Mouse (Mus musculus) right cerebral cortex, postnatal 10 days (tissue): ENCODE results near the gene Rgs7.
A peak's percentile ranks its signal among the peaks of the same experiment; 100 is the strongest.

Source experiments
- DNase-seq, 2 experiments: peaks; one replicate each; pipeline ENCODE4 v3.0.0; 2021; ENCODE audit warnings: low spot score in 2 of 2

The Rgs7 gene

GRCm38 (mm10) chr1:175431356-175432053 lies 60.8 kb downstream of the Rgs7 start:
- DNase-seq, result no peak

- DNase-seq, result no peak
Observed at GRCm38 (mm10) chr1:175427112-175427511, 65.2 kb downstream of the Rgs7 start.

- no peak for DNase-seq
Observed at GRCm38 (mm10) chr1:175426393-175426792, 65.9 kb downstream of the Rgs7 start.

GRCm38 (mm10) chr1:175420883-175421282 lies 71.4 kb downstream of the Rgs7 start:
- peak; percentile 45 to 72 for DNase-seq

GRCm38 (mm10) chr1:175415728-175416127 lies 76.6 kb downstream of the Rgs7 start:
- DNase-seq, result peak in 1 of 2 experiments; percentile 5

GRCm38 (mm10) chr1:175410399-175410798 lies 81.9 kb downstream of the Rgs7 start:
- DNase-seq, result no peak

GRCm38 (mm10) chr1:175391894-175392293 lies 100.4 kb downstream of the Rgs7 start:
- no peak for DNase-seq

- DNase-seq, result peak in 1 of 2 experiments; percentile 48
Observed at GRCm38 (mm10) chr1:175389250-175389649, 103.0 kb downstream of the Rgs7 start.

- DNase-seq, result peak in 1 of 2 experiments; percentile 66
Observed at GRCm38 (mm10) chr1:175385581-175386235, 106.6 kb downstream of the Rgs7 start.

GRCm38 (mm10) chr1:175372571-175372970 lies 119.7 kb downstream of the Rgs7 start:
- DNase-seq, result no peak

- DNase-seq, result no peak
Observed at GRCm38 (mm10) chr1:175368062-175368461, 124.2 kb downstream of the Rgs7 start.

- no peak for DNase-seq
Observed at GRCm38 (mm10) chr1:175363606-175364005, 128.7 kb downstream of the Rgs7 start.

- peak; percentile 51 to 73 for DNase-seq
Observed at GRCm38 (mm10) chr1:175359411-175360366, 132.6 kb downstream of the Rgs7 start.

- peak in 1 of 2 experiments; percentile 17 for DNase-seq
Observed at GRCm38 (mm10) chr1:175352921-175353320, 139.4 kb downstream of the Rgs7 start.

- no peak for DNase-seq
Observed at GRCm38 (mm10) chr1:175346162-175346561, 146.1 kb downstream of the Rgs7 start.

GRCm38 (mm10) chr1:175336191-175336590 lies 156.1 kb downstream of the Rgs7 start:
- DNase-seq, result peak in 1 of 2 experiments; percentile 3

GRCm38 (mm10) chr1:175333041-175333854 lies 159.1 kb downstream of the Rgs7 start:
- no peak for DNase-seq

- DNase-seq, result no peak
Observed at GRCm38 (mm10) chr1:175329934-175330471, 162.3 kb downstream of the Rgs7 start.

- peak in 1 of 2 experiments; percentile 7 for DNase-seq
Observed at GRCm38 (mm10) chr1:175322781-175323180, 169.5 kb downstream of the Rgs7 start.

GRCm38 (mm10) chr1:175319205-175319604 lies 173.1 kb downstream of the Rgs7 start:
- DNase-seq, result peak in 1 of 2 experiments; percentile 37

- DNase-seq, result peak in 1 of 2 experiments; percentile 14
Observed at GRCm38 (mm10) chr1:175317264-175317663, 175.0 kb downstream of the Rgs7 start.
